Mouse (Mus musculus): ENCODE measurements around the gene Usp17la.

DNA sequence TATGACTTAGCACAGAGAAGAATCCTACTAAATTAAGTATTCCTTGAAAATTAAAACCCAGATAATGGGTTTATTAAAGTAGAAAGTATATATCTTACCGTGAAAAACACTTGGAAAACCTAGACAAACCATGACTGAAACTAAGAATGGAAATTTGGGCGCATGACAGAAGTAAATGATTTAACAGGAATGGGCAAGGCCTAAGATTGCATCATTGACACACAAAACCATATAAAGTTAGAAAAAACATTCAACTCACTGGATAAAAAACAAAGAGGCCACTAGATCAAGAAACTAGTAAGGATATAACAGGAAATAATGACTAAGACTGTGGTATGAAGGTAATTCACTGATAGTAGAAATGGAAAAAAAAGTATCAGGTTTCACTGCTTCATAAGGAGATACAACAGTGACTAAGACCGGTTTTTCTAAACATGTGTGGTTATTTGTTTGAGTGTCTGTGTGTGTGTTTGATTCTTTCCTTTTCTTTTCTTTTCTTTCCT, 1.5 kb upstream of the Usp17la start:
- no peak for TF ChIP-seq CTCF (IDR thresholded peaks at IDR 0.05; ENCODE audit: control insufficient read depth, insufficient read depth, insufficient read length)
- TF ChIP-seq FOSL1 (IDR thresholded peaks at IDR 0.05; ENCODE audit: insufficient read depth, low read length, poor library complexity, severe bottlenecking) = no peak
- TF ChIP-seq MAX (IDR thresholded peaks at IDR 0.05) = no peak
- no peak for TF ChIP-seq MYOD1 (IDR thresholded peaks at IDR 0.05; ENCODE audit: control insufficient read depth, insufficient read length, low read depth)
